Mouse (Mus musculus) large intestine, adult 2 months (tissue): ENCODE results near the gene 4933421I07Rik. TPM values are rescaled to one million over a fixed set of nuclear protein-coding genes. Genes with fewer than 3 reads are reported as not detected.

ENCODE experiments used
- DNase-seq: peaks from one replicate; pipeline ENCODE4 v3.0.0-alpha.2; 2012; ENCODE audit warnings: low read depth, low spot score
- WGBS: fragments of 180-500 bp; shearing (Covaris S2); methylation state at CpG from one replicate; pipeline ENCODE4 v1.1.7; 2018; 5-methylcytosine and 5-hydroxymethylcytosine counted together
- polyA plus RNA-seq: library from polyadenylated mRNA; depleted of rRNA; stranded (reverse); fragments of >200 nt; gene quantifications from 2 replicates; pipeline ENCODE4 v1.2.3, GENCODE M21; 2012; rRNA removed

The 4933421I07Rik gene
- not detected in 2 replicates for polyA plus RNA-seq

DNA sequence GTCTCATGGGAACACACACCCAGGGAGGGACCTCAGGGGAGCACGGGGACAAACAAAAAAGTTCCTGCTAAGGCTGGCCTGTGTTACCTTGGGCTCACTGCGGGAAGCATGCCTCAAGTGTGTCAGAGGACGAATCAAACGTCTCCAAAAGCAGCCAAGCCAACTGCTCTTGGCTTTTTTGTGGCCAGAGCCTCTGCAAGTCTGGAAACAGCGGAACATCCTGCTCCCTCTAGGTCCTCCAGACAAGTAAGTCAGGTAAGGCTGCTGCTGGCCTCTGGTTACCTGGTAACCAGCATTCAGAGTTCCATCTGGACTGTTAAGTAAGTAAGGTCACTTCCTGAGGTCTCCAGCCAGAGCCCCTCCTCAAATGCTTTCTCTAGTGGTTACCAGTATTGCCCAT, at the start of gene 4933421I07Rik:
Gene 4933421I07Rik, minus strand, starts transcription at position 271 of the 400 bp plus-strand sequence.
- DNase-seq: no peak
- WGBS: 63% methylated on average over 5 of the region's 5 CpGs

DNA sequence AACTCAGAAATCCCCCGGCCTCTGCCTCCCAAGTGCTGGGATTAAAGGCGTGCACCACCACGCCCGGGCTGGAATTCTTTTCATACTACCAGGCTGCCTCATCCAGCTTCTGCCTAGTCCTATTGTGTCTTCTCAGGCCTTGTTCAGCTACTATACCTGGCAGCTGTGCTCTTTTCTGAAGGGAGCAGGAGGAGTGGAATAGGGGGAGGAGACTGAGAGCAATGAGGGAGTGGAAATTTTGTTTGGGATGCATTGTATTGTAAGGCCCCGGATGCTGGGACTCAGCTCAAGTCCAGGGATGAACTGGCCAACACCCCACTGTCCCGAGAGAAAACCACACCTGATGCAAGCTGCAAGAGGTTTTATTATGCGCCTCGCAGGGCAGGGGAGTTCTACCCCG, 49.4 kb upstream of the 4933421I07Rik start:
- 91% methylated on average over 9 of the region's 9 CpGs for WGBS
- no peak for DNase-seq

- no peak for DNase-seq
- 91% methylated on average over 1 of the region's 1 CpGs for WGBS
Measured at GRCm38 (mm10) chr7:42496202-42496601, 48.3 kb upstream of the 4933421I07Rik start.

GRCm38 (mm10) chr7:42490859-42491258, 42.9 kb upstream of the 4933421I07Rik start:
- no peak for DNase-seq
- 75% methylated on average over 5 of the region's 5 CpGs for WGBS

DNA sequence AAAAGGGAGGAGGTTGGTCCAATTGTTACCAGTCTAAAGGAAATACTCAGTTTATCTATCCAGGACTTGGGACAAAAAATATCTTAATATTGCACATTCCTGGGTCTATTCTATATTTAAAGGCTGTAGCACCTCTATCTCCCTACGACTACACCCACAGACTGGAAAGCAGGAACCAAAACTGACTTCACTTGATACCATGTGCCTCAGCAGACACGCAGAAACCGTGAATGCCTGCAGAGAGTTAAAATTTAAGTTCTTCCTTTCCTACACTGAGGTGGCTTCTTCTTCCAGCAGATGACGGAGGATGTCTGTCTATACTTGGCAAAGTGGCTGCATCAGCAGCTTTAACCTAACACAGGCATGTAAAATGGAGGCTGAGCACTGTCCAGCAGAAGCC, 42.4 kb upstream of the 4933421I07Rik start:
- DNase-seq: no peak
- WGBS: 78% methylated on average over 4 of the region's 4 CpGs

- DNase-seq: no peak
Measured at GRCm38 (mm10) chr7:42454640-42455039, 6.7 kb upstream of the 4933421I07Rik start.

DNA sequence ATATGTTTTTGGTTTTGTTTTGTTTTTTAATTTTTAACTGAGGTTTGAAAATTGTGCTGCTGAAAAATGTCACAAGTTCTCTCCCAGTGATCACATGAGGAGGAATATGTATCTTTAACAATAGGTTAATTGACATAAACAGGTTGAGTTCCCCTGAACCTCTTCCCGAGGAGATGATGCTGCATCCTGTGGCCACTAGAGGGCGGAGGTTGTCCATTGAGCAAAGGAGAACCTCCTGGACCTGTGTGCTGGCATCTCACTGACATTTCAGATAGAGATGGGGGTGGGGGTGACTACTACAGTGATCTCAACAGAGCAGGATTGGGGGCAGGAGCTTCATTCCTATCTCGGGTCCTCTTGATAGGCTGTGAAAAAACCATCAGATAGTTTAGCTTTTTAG, 2.7 kb upstream of the 4933421I07Rik start:
- no peak for DNase-seq
- 30% methylated on average over 3 of the region's 3 CpGs for WGBS

More at GRCm38 (mm10) chr7:42454640-42455039, 6.7 kb upstream of the 4933421I07Rik start:
- 58% methylated on average over 4 of the region's 4 CpGs for WGBS

DNA sequence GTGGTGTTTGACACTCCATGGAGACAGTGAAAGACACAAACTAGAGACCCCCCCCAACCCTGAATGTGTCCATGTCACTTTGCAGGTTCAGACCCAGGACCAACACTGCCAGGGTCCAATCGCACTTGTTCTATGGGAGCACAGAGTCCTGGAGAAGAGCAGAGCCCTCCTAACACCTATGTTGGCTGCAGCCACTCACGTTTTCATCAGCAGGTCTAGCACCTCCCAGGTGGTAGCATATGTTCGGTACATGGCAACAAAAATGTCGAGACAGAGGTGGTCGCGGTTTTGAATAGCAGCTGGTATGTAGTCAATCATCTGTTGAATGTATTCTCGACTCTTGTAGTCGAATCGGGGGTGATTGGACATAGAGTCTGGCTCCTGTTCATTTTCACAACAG, 568 bp downstream of the 4933421I07Rik start:
- DNase-seq: no peak
- 84% methylated on average over 9 of the region's 9 CpGs for WGBS

Other genes with a start within 250 kb of the 4933421I07Rik start
- not detected in 2 replicates for gene Vmn2r61, start 188.1 kb downstream of the 4933421I07Rik start, polyA plus RNA-seq
- 2.2 and 4.7 TPM in 2 replicates for gene Zfp141, start 57.6 kb upstream of the 4933421I07Rik start, polyA plus RNA-seq
- gene Gm21028, start 130.5 kb upstream of the 4933421I07Rik start, polyA plus RNA-seq: not detected in 2 replicates
- gene Zfp977, start 144.4 kb upstream of the 4933421I07Rik start, polyA plus RNA-seq: not detected in 2 replicates
- 0.15 and 0.33 TPM in 2 replicates for gene Zfp976, start 194.5 kb upstream of the 4933421I07Rik start, polyA plus RNA-seq
- 0.37 and 0.41 TPM in 2 replicates for gene Zfp975, start 244.6 kb upstream of the 4933421I07Rik start, polyA plus RNA-seq